Mouse (Mus musculus) cortical plate, adult 2 months (tissue): ENCODE results near the gene Nfil3.

Source experiments
- CTCF ChIP-seq: fragments of 200-500 bp; IDR thresholded peaks from 2 replicates; pipeline ENCODE4 v1.5.1; 2011; ENCODE audit warnings: mild to moderate bottlenecking, control low read depth, low read length; ENCODE audit not compliant: insufficient read depth; ENCODE audit errors: extremely low read depth
- POLR2A ChIP-seq: fragments of 200-500 bp; IDR thresholded peaks from 2 replicates; pipeline ENCODE4 v1.6.1; 2011; ENCODE audit warnings: mild to moderate bottlenecking, low read length, control low read depth; ENCODE audit not compliant: insufficient read depth; ENCODE audit errors: extremely low read depth

DNA sequence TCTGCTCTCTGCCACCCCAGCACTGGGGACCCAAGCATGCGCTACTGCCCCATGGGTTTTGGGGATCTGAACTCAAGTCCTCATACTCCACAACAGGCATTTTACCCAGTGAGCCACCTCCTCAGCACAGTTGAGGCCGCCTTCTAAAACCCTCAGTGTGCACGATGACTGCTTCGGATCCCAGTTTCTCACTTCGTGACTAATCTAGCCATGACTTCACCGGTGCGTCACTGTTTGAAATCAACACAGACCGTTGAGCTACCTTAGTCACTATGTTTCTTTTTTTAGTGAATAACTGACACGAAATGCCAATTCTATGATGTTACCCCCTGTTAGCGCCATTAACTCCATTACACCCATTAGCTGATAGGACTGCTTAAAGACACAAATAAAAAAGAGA lies 7.4 kb downstream of the Nfil3 start:
- no peak for TF ChIP-seq CTCF
- no peak for TF ChIP-seq POLR2A
